Mouse (Mus musculus) mouse embryonic stem cell (cell line): ENCODE measurements around the gene Nol4l.

Experiments used
- in situ Hi-C, 2 experiments: fragments of 300-500 bp; cut with MboI; formaldehyde crosslinking; loops; 1 replicate in 1 of 2; 3 replicates in 1 of 2; pipeline ENCODE4 v1.14.3; 2019 to 2020; ENCODE audit warnings: low sequenced_read_pairs in 2 of 2, low pct_unique_long_range_greater_than_20kb in 1 of 2, mixed read lengths in 1 of 2; ENCODE audit not compliant: unreplicated experiment in 1 of 2

Nol4l gene

GRCm38 (mm10) chr2:153529931-153530766 is at the start of gene Nol4l:
Gene Nol4l, minus strand, starts transcription at chr2:153529971.
- in situ Hi-C loops, result no loop called here

GRCm38 (mm10) chr2:153577122-153577521 is 47.4 kb upstream of the Nol4l start:
- in situ Hi-C loops, result loop anchor here (25.0 kb wide), 2 partner anchors 90 to 415 kb away; partner anchors contain the start of genes 4930404H24Rik (in 2 of the 2) and Tm9sf4 (in 1 of the 2)

DNA sequence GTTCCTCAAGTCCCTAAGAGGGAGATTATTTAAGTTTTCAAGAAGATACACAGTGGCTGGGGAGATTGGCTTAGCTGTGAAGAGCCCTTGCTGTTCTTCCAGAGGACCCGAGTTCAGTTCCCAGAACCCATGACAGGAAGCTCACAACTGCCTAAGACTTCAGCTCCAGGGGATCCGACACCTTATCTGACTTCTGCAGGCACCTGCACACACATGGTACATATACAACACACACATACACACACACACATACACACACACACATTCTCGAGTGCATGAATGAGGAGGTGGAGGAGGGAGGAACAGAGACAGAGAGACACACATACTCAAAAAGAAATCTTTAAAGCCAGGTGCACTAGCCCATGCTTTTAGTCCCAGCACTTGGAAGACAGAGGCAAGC is 46.4 kb upstream of the Nol4l start:
- in situ Hi-C loops, result loop anchor here (25.0 kb wide), 2 partner anchors 89 to 414 kb away; partner anchors contain the start of genes 4930404H24Rik (in 2 of the 2) and Tm9sf4 (in 1 of the 2)

GRCm38 (mm10) chr2:153575554-153575953 is 45.8 kb upstream of the Nol4l start:
- in situ Hi-C loops, result loop anchor here (25.0 kb wide), 2 partner anchors 88 to 413 kb away; partner anchors contain the start of genes 4930404H24Rik (in 2 of the 2) and Tm9sf4 (in 1 of the 2)

DNA sequence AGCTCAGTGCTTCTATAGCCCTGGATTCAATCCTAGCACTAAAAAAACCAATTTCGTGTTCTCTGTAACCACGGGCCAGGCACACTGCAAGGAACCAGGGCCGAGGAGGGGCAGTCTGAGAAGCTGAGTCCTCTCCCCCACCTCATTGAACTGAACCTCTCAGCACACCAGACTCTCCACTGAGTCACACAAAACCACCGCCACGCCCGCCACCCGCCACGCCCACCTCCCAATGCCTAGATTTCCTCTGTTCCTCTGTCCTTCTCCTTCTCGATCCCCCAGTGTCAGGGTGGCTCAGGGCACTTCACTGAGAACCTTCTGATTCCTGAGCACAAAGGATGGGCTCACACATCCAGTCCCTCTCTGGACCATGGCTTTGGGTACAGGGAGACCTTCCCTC is 43.3 kb upstream of the Nol4l start:
- in situ Hi-C loops, result no loop called here

GRCm38 (mm10) chr2:153568541-153568940 is 38.8 kb upstream of the Nol4l start:
- in situ Hi-C loops, result no loop called here

- in situ Hi-C loops, result no loop called here
These were observed 38.2 kb upstream of the Nol4l start for GRCm38 (mm10) chr2:153568013-153568412.

DNA sequence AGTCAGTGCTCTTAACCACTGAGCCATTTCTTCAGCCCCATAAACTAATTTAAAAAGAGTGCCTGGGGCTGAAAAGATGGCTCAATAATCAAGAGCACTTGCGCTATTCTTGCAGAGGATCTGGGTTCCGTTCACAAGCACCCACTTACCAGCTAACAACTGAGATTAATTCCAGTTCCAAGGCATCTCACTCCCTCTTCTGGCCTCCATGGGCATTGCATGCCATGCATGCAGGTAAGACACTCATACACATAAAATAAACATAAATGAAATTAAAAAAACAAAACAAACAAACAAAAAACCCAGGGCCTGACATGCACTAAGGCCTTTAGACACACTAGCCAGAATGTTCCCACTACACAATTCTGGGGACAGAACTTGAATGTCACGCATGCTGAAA is 34.6 kb upstream of the Nol4l start:
- in situ Hi-C loops, result no loop called here

DNA sequence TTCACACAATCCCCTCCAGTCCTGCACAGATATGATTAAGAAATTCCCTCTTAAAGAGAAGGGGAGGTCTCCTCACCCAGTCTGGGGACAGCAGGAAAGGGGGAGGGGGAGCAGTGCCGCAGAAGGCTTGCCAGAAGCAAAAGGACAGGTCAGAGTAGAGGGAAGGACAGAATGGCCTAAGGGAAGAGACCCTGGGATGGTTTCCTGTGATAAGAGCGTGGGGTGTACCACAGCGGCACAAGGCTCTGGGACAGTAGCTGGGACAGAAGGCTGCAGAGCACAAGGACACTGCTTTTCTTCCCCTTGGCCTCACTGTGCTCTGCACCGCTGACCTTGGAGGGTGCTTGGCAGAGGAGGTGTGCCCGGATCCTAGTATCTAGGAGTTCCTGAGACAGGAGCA is 31.8 kb upstream of the Nol4l start:
- in situ Hi-C loops, result no loop called here

- in situ Hi-C loops, result no loop called here
These were observed 31.1 kb upstream of the Nol4l start for GRCm38 (mm10) chr2:153560664-153561541.

- in situ Hi-C loops, result no loop called here
These were observed 29.9 kb upstream of the Nol4l start for GRCm38 (mm10) chr2:153559613-153560152.

GRCm38 (mm10) chr2:153558464-153558863 is 28.7 kb upstream of the Nol4l start:
- in situ Hi-C loops, result no loop called here

DNA sequence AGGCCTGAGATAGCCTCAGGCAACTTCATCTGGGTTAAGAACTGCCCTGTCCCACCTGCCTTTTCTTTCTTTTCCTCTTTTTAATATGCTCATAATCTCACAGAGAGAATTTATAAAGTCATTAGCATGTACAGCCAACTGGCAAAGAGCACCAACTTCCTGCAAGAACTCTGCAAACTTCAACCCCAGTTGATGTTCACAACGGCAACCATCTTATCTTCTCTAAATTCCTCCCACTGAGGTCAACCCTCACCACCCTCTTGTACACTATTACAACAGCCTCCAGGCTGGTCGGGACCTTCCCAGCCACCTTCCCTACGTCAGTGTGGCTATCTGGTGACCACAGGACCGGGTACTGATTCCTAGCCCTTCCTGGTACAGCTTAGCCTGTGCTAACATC is 27.5 kb upstream of the Nol4l start:
- in situ Hi-C loops, result no loop called here

GRCm38 (mm10) chr2:153556208-153556607 is 26.4 kb upstream of the Nol4l start:
- in situ Hi-C loops, result no loop called here

GRCm38 (mm10) chr2:153554543-153554942 is 24.8 kb upstream of the Nol4l start:
- in situ Hi-C loops, result no loop called here

GRCm38 (mm10) chr2:153549486-153549885 is 19.7 kb upstream of the Nol4l start:
- in situ Hi-C loops, result no loop called here

DNA sequence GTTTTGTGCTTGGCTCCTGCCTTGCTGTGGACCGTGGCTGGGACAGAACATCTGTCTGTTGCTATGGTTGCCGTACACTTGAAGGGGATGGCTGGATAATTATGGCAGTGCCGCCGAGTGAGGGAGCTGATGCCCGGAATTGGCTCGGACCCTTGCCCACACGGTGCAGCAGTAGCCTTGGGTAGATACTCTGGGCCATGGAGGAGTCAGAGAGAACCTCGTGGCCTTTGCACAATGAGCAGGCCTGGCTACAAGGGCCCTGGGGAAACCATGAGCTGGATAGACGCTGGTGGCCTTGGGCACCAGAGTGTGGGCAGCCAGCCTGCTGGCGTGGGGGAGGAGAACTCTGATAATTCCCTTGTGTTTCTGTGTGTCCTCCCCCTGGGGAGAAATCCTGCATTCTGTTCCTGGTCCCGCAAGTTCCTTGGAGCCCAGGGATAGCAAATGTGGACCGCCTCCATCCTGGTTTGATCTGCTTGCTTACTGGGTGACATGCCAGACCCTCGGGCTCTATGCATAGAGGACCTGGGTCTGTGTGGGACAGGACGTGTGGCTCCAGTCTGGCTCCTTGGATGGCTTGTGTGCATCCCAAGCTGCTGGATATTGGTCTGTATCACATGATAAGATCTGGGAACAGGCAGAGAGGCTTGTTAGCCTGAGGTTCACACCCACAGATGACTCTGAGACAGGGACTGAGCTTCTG is 18.6 kb upstream of the Nol4l start:
- in situ Hi-C loops, result no loop called here

GRCm38 (mm10) chr2:153547633-153548032 is 17.9 kb upstream of the Nol4l start:
- in situ Hi-C loops, result no loop called here
